Mouse (Mus musculus) liver, embryonic 16.5 days (tissue): Measurements from ENCODE around the gene Esyt3. TPM values are rescaled to one million over a fixed set of nuclear protein-coding genes. Genes with fewer than 3 reads are reported as not detected.

Experiments used
- ATAC-seq: fragments of 200-750 bp; cut with Nextera tagmentation; 2 replicates; pipeline ENCODE4 v1.8.0; 2017; ENCODE audit warnings: low read depth, mild to moderate bottlenecking, moderate number of reproducible peaks, moderate library complexity
- H3K27ac ChIP-seq: fragments of 300-500 bp; sonication (generic); 2 replicates; pipeline ENCODE4 v1.5.1; 2014; ENCODE audit warnings: mild to moderate bottlenecking, low read length
- H3K27me3 ChIP-seq: fragments of 300-500 bp; sonication (generic); 2 replicates; pipeline ENCODE4 v1.6.1; 2014; ENCODE audit warnings: low read depth, low read length, mixed read lengths; ENCODE audit not compliant: control insufficient read depth, insufficient read depth
- H3K36me3 ChIP-seq: fragments of 300-500 bp; sonication (generic); 2 replicates; pipeline ENCODE4 v1.6.1; 2014; ENCODE audit warnings: mild to moderate bottlenecking; ENCODE audit not compliant: control insufficient read depth, insufficient read depth
- H3K4me1 ChIP-seq: fragments of 300-500 bp; sonication (generic); 2 replicates; pipeline ENCODE4 v1.6.1; 2014; ENCODE audit warnings: low read depth, low read length, mixed read lengths; ENCODE audit not compliant: control insufficient read depth
- H3K4me2 ChIP-seq: fragments of 300-500 bp; sonication (generic); 2 replicates; pipeline ENCODE4 v1.6.1; 2014; ENCODE audit warnings: low read depth, low read length, mixed read lengths
- H3K4me3 ChIP-seq: fragments of 300-500 bp; sonication (generic); 2 replicates; pipeline ENCODE4 v1.5.1; 2014; ENCODE audit warnings: low read depth, mild to moderate bottlenecking, low read length
- H3K9ac ChIP-seq: fragments of 300-500 bp; sonication (generic); 2 replicates; pipeline ENCODE4 v1.6.1; 2014; ENCODE audit warnings: low read depth, low read length
- H3K9me3 ChIP-seq: fragments of 300-500 bp; sonication (generic); replicated peaks from 2 replicates; pipeline ENCODE4 v1.6.1; 2016; ENCODE audit warnings: low read length; ENCODE audit not compliant: control insufficient read depth
- WGBS: fragments of 180-500 bp; shearing (Covaris S2); extraction: QIAGEN DNeasy Blood & Tissue Kit; methylation state at CpG from one replicate; pipeline ENCODE4 v1.1.7; 2014; ENCODE audit not compliant: insufficient replicate concordance; 5-methylcytosine and 5-hydroxymethylcytosine counted together
- polyA plus RNA-seq: library from polyadenylated mRNA; unstranded; fragments of >200 nt; fragmentation: Nextera tagmentation; extraction: Ambion mirVana; gene quantifications from 2 replicates; pipeline ENCODE4 v1.2.1, GENCODE M21; 2015

Esyt3 gene
- polyA plus RNA-seq, 1 experiment from 2014 or later = 0.02 TPM

GRCm38 (mm10) chr9:99363076-99363475 is 4.7 kb upstream of the Esyt3 start:
- ATAC-seq = no peak
- Histone ChIP-seq H3K9ac (no peak overlapping the region), H3K4me2 (no peak overlapping the region), H3K4me1 (peaks cover under 1% of the 10 kb centered on the region; the same call in 1 of the 2 replicates), H3K4me3 (no peak overlapping the region), H3K9me3 (no peaks in the 10 kb centered on the region), H3K36me3 (no peaks in the 10 kb centered on the region), H3K27ac (no peak overlapping the region), H3K27me3 (peaks cover 12% of the 10 kb centered on the region)
- 49% methylated on average over 8 of the region's 8 CpGs for WGBS

- Histone ChIP-seq H3K36me3 (no peaks in the 10 kb centered on the region), H3K27ac (no peak overlapping the region), H3K4me2 (no peak overlapping the region), H3K9ac (no peak overlapping the region), H3K4me3 (no peak overlapping the region), H3K9me3 (no peaks in the 10 kb centered on the region), H3K27me3 (peaks cover 23% of the 10 kb centered on the region), H3K4me1 (peaks cover 2% of the 10 kb centered on the region; the same call in 1 of the 2 replicates)
- no peak for ATAC-seq
- WGBS = 75% methylated on average over 9 of the region's 9 CpGs
Observed at GRCm38 (mm10) chr9:99361946-99362345, 3.6 kb upstream of the Esyt3 start.

- Histone ChIP-seq H3K4me1 (peaks cover 2% of the 10 kb centered on the region; the same call in 1 of the 2 replicates), H3K27ac (no peak overlapping the region), H3K9ac (no peak overlapping the region), H3K36me3 (no peaks in the 10 kb centered on the region), H3K9me3 (no peaks in the 10 kb centered on the region), H3K4me2 (no peak overlapping the region), H3K4me3 (no peak overlapping the region), H3K27me3 (peaks cover 36% of the 10 kb centered on the region)
- no peak for ATAC-seq
- 70% methylated on average over 15 of the region's 15 CpGs for WGBS
Observed at GRCm38 (mm10) chr9:99359012-99359411, 655 bp upstream of the Esyt3 start.

GRCm38 (mm10) chr9:99357561-99357920 is 816 bp downstream of the Esyt3 start:
- Histone ChIP-seq H3K4me2 (peak overlapping the region; percentile 62), H3K36me3 (no peaks in the 10 kb centered on the region), H3K9ac (no peak overlapping the region), H3K4me3 (peak overlapping the region; percentile 41), H3K4me1 (peaks cover 2% of the 10 kb centered on the region; the same call in 1 of the 2 replicates), H3K27ac (no peak overlapping the region), H3K9me3 (no peaks in the 10 kb centered on the region), H3K27me3 (peaks cover 36% of the 10 kb centered on the region)
- ATAC-seq = no peak
- WGBS = 7% methylated on average over 19 of the region's 19 CpGs

GRCm38 (mm10) chr9:99355971-99356370 is 2.4 kb downstream of the Esyt3 start:
- Histone ChIP-seq H3K4me1 (peaks cover 2% of the 10 kb centered on the region; the same call in 1 of the 2 replicates), H3K27me3 (peaks cover 36% of the 10 kb centered on the region), H3K9me3 (no peaks in the 10 kb centered on the region), H3K36me3 (no peaks in the 10 kb centered on the region), H3K9ac (no peak overlapping the region), H3K27ac (no peak overlapping the region), H3K4me2 (no peak overlapping the region), H3K4me3 (no peak overlapping the region)
- 30% methylated on average over 5 of the region's 5 CpGs for WGBS
- ATAC-seq = no peak

- Histone ChIP-seq H3K36me3 (no peaks in the 10 kb centered on the region), H3K4me2 (no peak overlapping the region), H3K27ac (no peak overlapping the region), H3K9ac (no peak overlapping the region), H3K9me3 (no peaks in the 10 kb centered on the region), H3K4me1 (peaks cover 2% of the 10 kb centered on the region; the same call in 1 of the 2 replicates), H3K27me3 (peaks cover 36% of the 10 kb centered on the region), H3K4me3 (no peak overlapping the region)
- no peak for ATAC-seq
- 57% methylated on average over 5 of the region's 5 CpGs for WGBS
Observed at GRCm38 (mm10) chr9:99354796-99355195, 3.6 kb downstream of the Esyt3 start.

- ATAC-seq = no peak
- Histone ChIP-seq H3K36me3 (no peaks in the 10 kb centered on the region), H3K9ac (no peak overlapping the region), H3K9me3 (no peaks in the 10 kb centered on the region), H3K4me3 (no peak overlapping the region), H3K27ac (no peak overlapping the region), H3K4me1 (peaks cover 2% of the 10 kb centered on the region; the same call in 1 of the 2 replicates), H3K4me2 (no peak overlapping the region), H3K27me3 (peaks cover 27% of the 10 kb centered on the region)
- whole genome bisulfite sequencing = 39% methylated on average over 6 of the region's 6 CpGs
Observed at GRCm38 (mm10) chr9:99353390-99353789, 5.0 kb downstream of the Esyt3 start.

- peaks cover under 1% of the 10 kb centered on the region; the same call in 1 of the 2 replicates for H3K4me1 ChIP-seq
- H3K4me3 ChIP-seq = no peak overlapping the region
- H3K36me3 ChIP-seq = no peaks in the 10 kb centered on the region
- no peak overlapping the region for H3K27ac ChIP-seq
- H3K4me2 ChIP-seq = no peak overlapping the region
- WGBS = 21% methylated on average over 4 of the region's 4 CpGs
- H3K9ac ChIP-seq = no peak overlapping the region
- H3K27me3 ChIP-seq = peaks cover 23% of the 10 kb centered on the region
- ATAC-seq = no peak
- no peaks in the 10 kb centered on the region for H3K9me3 ChIP-seq
Observed at GRCm38 (mm10) chr9:99352964-99353363, 5.4 kb downstream of the Esyt3 start.

- no peak overlapping the region for H3K4me2 ChIP-seq
- H3K4me1 ChIP-seq = no peaks in the 10 kb centered on the region
- no peak overlapping the region for H3K27ac ChIP-seq
- 31% methylated on average over 4 of the region's 4 CpGs for WGBS
- H3K27me3 ChIP-seq = no peaks in the 10 kb centered on the region
- no peak overlapping the region for H3K9ac ChIP-seq
- ATAC-seq = no peak
- H3K4me3 ChIP-seq = no peak overlapping the region
- H3K9me3 ChIP-seq = no peaks in the 10 kb centered on the region
- no peaks in the 10 kb centered on the region for H3K36me3 ChIP-seq
Observed at GRCm38 (mm10) chr9:99345351-99345792, 13.0 kb downstream of the Esyt3 start.
